Mouse (Mus musculus) G1E (cell line): ENCODE results near the gene Uggt1. TPM values are rescaled to one million over a fixed set of nuclear protein-coding genes. Genes with fewer than 3 reads are reported as not detected.

Source experiments
- ATAC-seq: 2 replicates; pipeline ENCODE4 v1.8.0; 2016; ENCODE audit warnings: mild to moderate bottlenecking; ENCODE audit not compliant: insufficient number of reproducible peaks, poor library complexity, low FRiP score, severe bottlenecking; ENCODE audit errors: extremely low read depth
- DNase-seq: peaks from one replicate; pipeline ENCODE4 v3.0.0; 2012; ENCODE audit warnings: low spot score
- H3K27me3 ChIP-seq: 2 replicates; pipeline ENCODE4 v1.6.1; 2012; ENCODE audit warnings: mild to moderate bottlenecking, low read length, inconsistent platforms; ENCODE audit not compliant: insufficient read depth
- H3K36me3 ChIP-seq: replicated peaks from 2 replicates; pipeline ENCODE3; 2012; ENCODE audit warnings: mild to moderate bottlenecking, inconsistent platforms
- H3K4me1 ChIP-seq: 2 replicates; pipeline ENCODE4 v1.6.1; 2012; ENCODE audit warnings: low read depth, low read length, inconsistent platforms, mixed read lengths; ENCODE audit not compliant: insufficient read depth
- H3K4me3 ChIP-seq: 2 replicates; pipeline ENCODE4 v1.5.1; 2012; ENCODE audit warnings: low read depth, mild to moderate bottlenecking, inconsistent platforms, low read length, moderate library complexity, mixed read lengths
- H3K9me3 ChIP-seq: replicated peaks from 2 replicates; pipeline ENCODE4 v1.6.1; 2012; ENCODE audit warnings: inconsistent platforms
- CTCF ChIP-seq: IDR thresholded peaks from 2 replicates; pipeline ENCODE4 v1.5.1; 2012; ENCODE audit warnings: low read depth, low read length, inconsistent platforms, mixed read lengths
- GATA1 ChIP-seq: IDR thresholded peaks from 2 replicates; pipeline ENCODE4 v1.6.1; 2012; ENCODE audit warnings: borderline replicate concordance, low read length, inconsistent platforms, mixed read lengths
- GATA2 ChIP-seq: IDR thresholded peaks from 2 replicates; pipeline ENCODE4 v1.6.1; 2012; ENCODE audit warnings: low read depth, low read length, inconsistent platforms, borderline replicate concordance
- POLR2AphosphoS5 ChIP-seq: IDR thresholded peaks from 2 replicates; pipeline ENCODE4 v1.6.1; 2012; ENCODE audit warnings: low read depth, low read length, inconsistent platforms; ENCODE audit not compliant: insufficient replicate concordance
- TAL1 ChIP-seq: conservative IDR thresholded peaks from 2 replicates; pipeline ENCODE4 v1.6.1; 2012; ENCODE audit warnings: low read depth, low read length, inconsistent platforms, mixed read lengths
- polyA plus RNA-seq: library from polyadenylated mRNA; stranded (reverse); fragments of >175 nt; gene quantifications from 2 replicates; pipeline ENCODE4 v1.2.3, GENCODE M21; 2012
- total RNA-seq, 2 experiments: library from RNA; stranded (forward) in 1 of 2; stranded (reverse) in 1 of 2; fragments of 200-1000 nt in 1 of 2; fragments of >200 nt in 1 of 2; fragmentation: Nextera tagmentation in 1 of 2; gene quantifications; 2 replicates each; pipeline ENCODE4 v1.2.3; 2014 to 2017

Gene Uggt1
- total and polyA plus RNA-seq, 3 experiments: 12.2 to 97.8 (median 97.4) TPM

DNA sequence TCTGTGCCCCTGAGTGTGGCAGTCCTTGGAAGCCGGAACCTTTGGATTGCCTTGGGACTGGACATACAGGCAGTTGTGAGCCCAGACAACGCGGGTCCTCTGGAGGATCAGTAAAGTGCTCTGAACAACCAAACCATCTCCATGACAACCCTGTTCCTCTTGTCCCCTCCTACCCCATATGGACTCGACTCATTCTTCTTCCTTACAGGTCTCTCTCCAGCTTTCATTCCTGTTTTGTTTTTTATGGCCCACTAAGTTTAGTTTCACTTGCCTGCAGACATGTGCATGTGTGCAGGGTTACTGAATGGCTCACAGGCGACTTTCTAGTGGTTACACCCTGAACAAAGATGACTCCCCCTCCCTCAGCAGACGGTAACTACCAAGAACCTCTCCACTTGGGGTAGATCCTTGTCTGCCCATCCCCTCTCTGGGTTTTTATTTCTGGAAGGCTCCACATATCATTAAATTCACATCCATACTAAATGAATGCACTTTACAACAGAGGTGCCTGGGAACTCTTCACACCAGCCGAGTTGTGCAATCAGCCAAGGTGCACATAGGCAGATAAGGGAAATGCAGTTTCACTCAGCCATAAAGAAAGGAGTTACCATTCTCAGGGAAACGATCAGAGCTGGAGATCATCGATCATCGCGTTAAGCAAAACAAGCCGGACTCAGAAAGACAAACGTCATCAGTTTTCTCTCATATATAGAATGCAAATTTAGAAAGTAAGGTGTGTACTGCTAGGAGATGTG, 31.3 kb upstream of the Uggt1 start:
- peak overlapping the region; percentile 41; the same call in 1 of the 2 replicates for H3K4me3 ChIP-seq
- peaks cover 4% of the 10 kb centered on the region for H3K27me3 ChIP-seq
- TF ChIP-seq TAL1 (peak; percentile 91), GATA1 (no peak)
- peaks cover 15% of the 10 kb centered on the region for H3K36me3 ChIP-seq
- ATAC-seq: peak; percentile 37
- peaks cover 72% of the 10 kb centered on the region for H3K4me1 ChIP-seq
- H3K9me3 ChIP-seq: peaks cover 13% of the 10 kb centered on the region
- DNase-seq: peak; percentile 66

DNA sequence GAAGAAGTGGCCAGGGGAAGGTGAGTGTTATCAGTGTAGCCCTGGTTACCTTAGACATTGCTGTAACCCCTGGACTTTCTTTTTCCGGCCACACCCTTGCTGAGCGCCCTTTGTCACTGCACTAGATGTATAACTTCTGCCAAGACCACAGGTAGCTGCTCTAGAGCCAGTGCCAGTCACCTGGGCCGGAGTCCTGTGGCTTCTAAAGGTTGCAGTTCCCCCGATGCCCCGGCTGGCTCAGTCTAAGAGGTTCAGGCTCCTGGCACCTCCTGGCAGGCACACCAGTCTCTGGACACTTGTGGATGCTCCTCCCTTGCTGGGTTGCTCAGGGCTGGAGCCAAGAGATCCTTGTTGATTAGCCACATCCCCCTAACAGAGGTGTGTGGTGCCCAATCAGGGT, 29.9 kb upstream of the Uggt1 start, which contains the start of gene Neurl3:
Neurl3 (minus strand) TSS at position 225 of the 400 bp plus-strand sequence.
- no peak for TF ChIP-seq GATA2
- no peak for TF ChIP-seq TAL1
- TF ChIP-seq CTCF: no peak
- no peak for TF ChIP-seq POLR2AphosphoS5
- no peak for TF ChIP-seq GATA1
- no peak for ATAC-seq
- peaks cover 29% of the 10 kb centered on the region for H3K36me3 ChIP-seq
- H3K4me1 ChIP-seq: peaks cover 85% of the 10 kb centered on the region
- H3K27me3 ChIP-seq: no peaks in the 10 kb centered on the region
- H3K4me3 ChIP-seq: peak within 1 kb of the TSS; percentile 73
- DNase-seq: no peak
- H3K9me3 ChIP-seq: peaks cover 13% of the 10 kb centered on the region

DNA sequence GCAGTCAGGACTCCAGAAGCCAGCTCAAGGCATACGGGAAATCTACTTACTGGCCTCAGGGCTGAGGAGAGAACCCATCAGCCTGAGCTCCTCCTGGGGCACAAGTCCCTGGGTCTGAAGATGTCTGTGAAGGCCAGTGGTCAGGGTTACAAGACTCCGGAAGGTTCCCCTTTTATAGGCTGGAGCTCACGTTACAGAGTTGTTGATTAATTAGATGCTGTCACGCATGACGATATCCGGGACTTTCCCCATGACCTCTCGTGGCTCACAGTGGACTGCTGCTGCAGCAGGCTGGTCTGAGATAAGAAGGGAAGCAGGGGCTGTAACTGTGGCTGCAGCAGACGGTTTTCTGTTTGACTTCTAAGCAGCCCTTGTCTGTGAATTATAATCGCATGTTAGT, 28.8 kb upstream of the Uggt1 start:
- peaks cover 40% of the 10 kb centered on the region for H3K36me3 ChIP-seq
- H3K4me1 ChIP-seq: peaks cover 90% of the 10 kb centered on the region
- H3K9me3 ChIP-seq: peaks cover 13% of the 10 kb centered on the region
- no peaks in the 10 kb centered on the region for H3K27me3 ChIP-seq
- peak; percentile 86 for DNase-seq
- ATAC-seq: peak; percentile 74
- TF ChIP-seq GATA2 (no peak), POLR2AphosphoS5 (0 out of 2 replicates have a peak, but pooled peaks have one; percentile 62), TAL1 (peak; percentile 82)
- H3K4me3 ChIP-seq: peak overlapping the region; percentile 73

DNA sequence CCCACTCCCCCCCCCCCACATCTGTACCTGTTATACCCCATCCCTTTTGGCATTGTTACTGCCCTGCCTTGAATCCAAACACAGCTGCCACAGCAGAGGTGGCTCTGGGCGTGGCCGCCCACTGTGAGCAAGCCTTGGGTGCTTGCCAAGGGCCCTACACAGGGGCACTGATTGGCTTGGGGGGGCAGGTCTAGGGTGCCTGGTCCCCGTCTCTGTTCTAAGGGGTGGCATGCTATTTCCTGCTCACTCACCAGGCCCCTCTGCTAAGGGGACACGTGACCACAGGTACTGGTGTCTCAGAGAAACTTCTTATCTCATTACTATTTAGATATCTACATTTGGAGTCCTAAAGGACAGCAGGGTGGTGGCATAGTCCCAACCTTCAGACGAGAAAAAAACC, 28.0 kb upstream of the Uggt1 start:
- H3K36me3 ChIP-seq: peaks cover 48% of the 10 kb centered on the region
- DNase-seq (peak; percentile 74), ATAC-seq (no peak)
- TF ChIP-seq GATA1 (no peak), POLR2AphosphoS5 (no peak), TAL1 (no peak), CTCF (no peak), GATA2 (no peak)
- peak overlapping the region; percentile 73 for H3K4me3 ChIP-seq
- peaks cover 94% of the 10 kb centered on the region for H3K4me1 ChIP-seq
- H3K9me3 ChIP-seq: peaks cover 13% of the 10 kb centered on the region
- H3K27me3 ChIP-seq: no peaks in the 10 kb centered on the region

DNA sequence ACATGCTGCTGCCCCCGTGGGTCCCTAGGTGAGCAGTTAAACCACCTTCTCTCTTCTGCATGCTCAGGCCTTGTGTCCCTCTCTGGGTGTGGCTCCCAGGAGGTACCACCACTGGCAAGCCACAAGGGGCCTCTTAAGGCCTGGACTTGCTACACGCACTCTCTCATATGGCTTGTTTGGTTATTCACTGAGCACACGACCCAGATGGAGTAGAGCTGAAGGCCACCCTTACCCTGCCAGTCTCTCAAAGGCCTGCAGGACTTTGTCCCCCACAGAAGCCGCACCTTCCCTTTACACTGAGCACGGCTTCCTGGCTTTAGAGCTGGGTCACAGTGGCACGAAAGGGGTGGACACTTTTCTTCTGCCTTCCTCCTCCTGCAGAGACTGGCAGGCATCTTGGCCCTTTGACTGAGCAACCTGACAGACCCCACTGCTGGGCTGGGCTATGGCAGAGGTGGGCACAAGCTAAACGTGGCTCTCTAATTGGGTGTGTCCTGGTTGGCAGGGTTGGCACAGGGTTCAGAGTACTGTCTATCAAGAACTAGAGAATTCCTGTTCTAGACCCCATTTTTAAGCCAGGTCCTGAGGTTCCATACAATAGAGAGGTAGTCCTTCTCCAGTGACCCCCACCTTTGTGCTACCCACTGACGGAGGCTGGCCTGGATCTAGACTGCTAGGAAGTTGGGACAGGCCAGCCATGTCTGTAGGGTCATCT, 27.2 kb upstream of the Uggt1 start:
- H3K4me1 ChIP-seq: peaks cover 95% of the 10 kb centered on the region
- no peak for ATAC-seq

DNA sequence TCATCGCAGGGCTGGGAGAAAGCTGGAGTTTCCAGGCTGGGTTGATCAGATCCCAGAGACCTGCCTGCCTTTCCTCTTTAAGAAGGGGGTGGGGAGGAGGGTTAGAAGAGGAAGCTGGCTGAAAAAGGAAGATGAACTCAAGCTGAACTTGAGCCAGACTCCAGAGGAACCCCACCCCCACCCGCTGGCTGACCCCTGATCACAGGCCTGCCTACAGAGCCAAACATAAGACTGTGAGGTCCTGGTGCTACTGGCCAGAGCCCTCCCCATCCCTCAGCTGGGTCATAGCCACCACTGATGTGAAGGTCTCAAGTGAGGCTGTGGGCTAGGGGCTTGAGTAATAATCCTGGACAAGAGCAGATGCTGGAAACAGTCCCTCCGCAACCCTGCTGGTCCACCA, 26.1 kb upstream of the Uggt1 start:
- no peaks in the 10 kb centered on the region for H3K9me3 ChIP-seq
- peaks cover 62% of the 10 kb centered on the region for H3K36me3 ChIP-seq
- no peak for ATAC-seq
- no peaks in the 10 kb centered on the region for H3K27me3 ChIP-seq
- peak; percentile 64 for DNase-seq
- peaks cover 94% of the 10 kb centered on the region for H3K4me1 ChIP-seq
- peak overlapping the region; percentile 73 for H3K4me3 ChIP-seq
- TF ChIP-seq TAL1: no peak
- TF ChIP-seq GATA1: no peak
- TF ChIP-seq GATA2: no peak
- TF ChIP-seq CTCF: no peak
- TF ChIP-seq POLR2AphosphoS5: no peak

More for the DNA sequence above, 27.2 kb upstream of the Uggt1 start:
- Histone ChIP-seq H3K36me3 (peaks cover 53% of the 10 kb centered on the region), H3K27me3 (no peaks in the 10 kb centered on the region), H3K9me3 (peaks cover 6% of the 10 kb centered on the region), H3K4me3 (peak overlapping the region; percentile 73)
- DNase-seq: peak; percentile 59
- TF ChIP-seq GATA2 (no peak), GATA1 (no peak)
